Mouse (Mus musculus) hematopoietic stem cell, adult 5-6 weeks (primary cell): ENCODE measurements around the gene Cpne8. TPM values are rescaled to one million over a fixed set of nuclear protein-coding genes. Genes with fewer than 3 reads are reported as not detected.

ENCODE experiments used
- ATAC-seq, 2 experiments: fragments of 125-278 bp in 1 of 2; replicated peaks in 1 of 2; 2 replicates each; pipeline ENCODE4 v1.8.0; 2016 to 2017; ENCODE audit warnings: inconsistent platforms in 2 of 2, mild to moderate bottlenecking in 2 of 2, moderate number of reproducible peaks in 2 of 2, low read depth in 1 of 2, moderate TSS enrichment in 1 of 2; ENCODE audit not compliant: low FRiP score in 2 of 2, poor library complexity in 2 of 2, severe bottlenecking in 2 of 2, insufficient read depth in 1 of 2, low TSS enrichment in 1 of 2
- total RNA-seq: library from RNA; stranded (forward); fragments of 172-1452, 232-1000 nt; gene quantifications from 2 replicates; pipeline ENCODE4 v1.2.3, GENCODE M21; 2017

Cpne8 gene
- 1.5 and 4.3 TPM in 2 replicates for total RNA-seq

DNA sequence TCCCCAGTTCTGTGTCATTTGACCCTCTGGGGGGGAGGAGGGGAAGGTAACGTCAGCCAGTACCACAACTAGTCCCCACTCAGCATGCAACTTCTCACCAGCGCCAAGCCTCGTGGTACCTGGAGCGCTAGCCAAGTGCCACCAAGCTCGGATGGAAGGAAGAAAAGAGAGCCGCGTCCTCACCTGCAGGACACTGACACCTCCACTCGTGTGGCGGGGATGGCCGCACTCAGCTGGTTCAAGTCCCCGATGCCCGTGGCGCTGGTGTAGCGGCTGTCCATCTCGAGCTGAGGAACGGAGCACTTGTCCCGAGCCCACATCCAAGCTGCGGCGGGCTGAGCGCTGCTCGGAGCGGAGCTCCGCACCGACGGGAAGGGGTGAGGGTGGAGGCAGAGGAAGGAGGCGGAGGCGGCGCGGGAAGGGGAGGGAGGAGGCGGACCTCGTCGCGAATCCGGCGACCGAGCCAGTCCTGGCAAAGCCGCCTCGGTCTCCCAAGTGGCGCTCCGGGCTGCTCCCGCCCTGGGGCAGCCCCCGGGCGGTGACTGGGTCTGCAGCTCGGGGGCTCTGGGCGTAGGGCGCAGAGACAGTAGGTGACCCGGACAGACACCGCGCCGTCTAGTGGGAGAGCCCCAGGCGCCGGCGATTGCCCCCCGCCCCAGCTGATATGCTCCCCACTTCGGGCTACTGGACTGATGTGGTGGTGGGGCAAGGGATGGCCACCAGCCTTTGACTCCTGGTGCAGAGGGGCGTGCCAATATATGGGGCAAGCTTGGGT is at the start of gene Cpne8:
TSS of gene Cpne8 (minus strand) at position 448 of the 775 bp plus-strand sequence.
- peak; percentile 70 to 76 for ATAC-seq

DNA sequence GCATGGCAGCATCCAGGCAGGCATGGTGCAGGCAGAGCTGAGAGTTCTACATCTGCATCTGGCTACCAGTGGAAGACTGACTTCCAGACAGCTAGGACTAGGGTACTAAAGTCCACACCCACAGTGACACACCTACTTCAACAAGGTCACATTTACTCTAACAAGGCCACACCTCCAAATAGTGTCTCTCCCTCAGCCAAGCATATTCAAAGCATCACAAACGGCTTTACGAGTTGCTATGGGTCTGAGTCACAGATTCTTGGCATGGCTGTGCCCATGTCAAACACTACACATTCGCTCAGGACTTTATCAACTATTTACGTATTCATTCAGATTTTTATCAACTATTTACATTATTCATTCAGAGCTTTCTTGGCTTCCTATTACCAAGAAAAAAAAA is 38.5 kb upstream of the Cpne8 start:
- ATAC-seq, result no peak

DNA sequence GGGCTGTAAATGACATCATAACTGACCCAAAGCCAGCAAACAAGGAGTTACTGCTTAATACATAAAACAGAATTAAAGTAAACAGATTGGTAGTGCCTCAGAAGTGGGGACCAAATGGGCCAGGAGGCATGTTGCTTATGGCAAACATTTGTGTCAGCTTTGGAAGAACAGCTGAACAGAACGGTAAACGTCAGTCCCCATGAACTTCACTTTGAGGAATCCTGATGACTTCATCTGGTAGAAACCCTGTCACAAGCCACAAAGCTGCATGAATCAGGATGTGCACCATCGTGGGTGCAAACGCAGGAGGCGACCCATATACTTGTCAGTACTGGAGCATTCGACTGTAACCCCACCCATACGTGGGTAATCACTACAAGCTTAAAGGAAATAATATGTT is 30.1 kb upstream of the Cpne8 start:
- ATAC-seq, result no peak

- no peak for ATAC-seq
These were observed 25.1 kb upstream of the Cpne8 start for GRCm38 (mm10) chr15:90704314-90704713.

DNA sequence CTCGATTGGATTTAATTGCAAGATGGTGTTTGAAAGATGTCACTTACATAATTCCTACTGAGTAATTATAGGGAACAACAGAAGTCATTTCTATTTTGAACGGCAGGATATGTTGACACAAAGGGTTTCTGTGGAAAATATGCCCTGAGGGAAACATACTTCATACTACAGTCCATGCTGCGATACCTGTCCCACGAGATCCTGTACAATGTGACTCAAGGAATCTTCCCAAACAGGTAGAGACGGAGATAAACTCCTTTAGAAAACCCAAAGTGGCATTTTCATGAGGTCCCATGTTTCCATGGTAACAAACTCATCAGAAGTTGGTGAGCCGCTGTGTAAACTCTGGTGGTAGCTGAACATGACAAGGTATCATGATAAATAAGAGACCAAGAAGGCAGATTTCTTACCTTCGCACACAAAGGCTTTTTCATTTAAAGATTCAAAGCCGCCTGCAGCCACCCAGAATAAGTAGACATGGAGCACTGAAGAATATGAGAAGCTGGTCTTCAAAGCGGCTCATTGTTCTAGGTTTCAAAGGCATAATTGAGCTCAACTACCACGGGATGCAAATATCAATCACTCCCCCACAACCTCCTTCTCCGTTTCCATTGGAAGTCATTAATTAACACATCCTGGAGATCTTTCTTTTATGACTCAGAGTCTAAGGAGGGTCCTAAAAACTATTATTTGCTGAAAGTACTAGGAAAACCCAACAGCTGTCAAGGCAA is 24.4 kb upstream of the Cpne8 start:
- ATAC-seq, result no peak

DNA sequence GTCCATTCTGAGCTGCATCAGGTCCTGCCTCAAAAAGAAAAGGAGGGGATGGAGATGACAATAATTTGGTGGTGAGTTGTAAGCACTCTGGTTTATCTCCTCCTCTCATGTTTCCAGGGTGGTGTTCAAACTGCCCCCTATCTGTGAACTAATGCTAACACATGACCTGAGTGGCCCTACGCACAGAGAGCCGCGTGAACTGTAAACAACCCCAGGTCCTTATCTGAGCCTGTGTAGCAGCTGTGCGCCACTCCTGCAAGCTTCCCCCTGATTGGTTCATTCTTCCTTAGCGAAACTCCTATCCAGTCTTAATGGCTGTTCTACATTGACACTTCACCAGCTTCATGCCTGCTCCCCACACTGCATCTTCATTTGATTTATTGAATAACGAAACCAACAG is 7.5 kb upstream of the Cpne8 start:
- ATAC-seq, result no peak

GRCm38 (mm10) chr15:90679760-90680579 is 738 bp upstream of the Cpne8 start:
- peak; percentile 84 to 85 for ATAC-seq

- peak; percentile 17 to 45; a peak in 2 of 4 replicates for ATAC-seq
These were observed 744 bp downstream of the Cpne8 start for GRCm38 (mm10) chr15:90678488-90678887.

DNA sequence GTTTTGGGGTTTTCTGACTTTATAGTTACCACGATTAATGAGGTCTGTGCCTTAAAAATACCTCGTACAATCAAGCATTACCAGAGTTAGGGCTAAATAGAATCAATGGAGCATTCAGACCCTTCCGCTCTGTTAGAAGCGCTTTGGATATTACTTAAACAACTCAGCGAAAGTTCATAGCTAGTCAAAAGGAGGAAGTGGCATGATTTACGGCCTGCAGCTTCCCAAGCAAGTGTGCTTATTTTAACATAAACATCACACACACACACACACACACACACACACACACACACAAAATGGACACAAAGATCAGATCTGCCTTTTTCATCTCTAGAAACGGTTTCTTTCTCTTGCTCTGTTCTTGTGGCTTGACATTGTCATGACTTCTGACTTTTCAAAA is 9.7 kb downstream of the Cpne8 start:
- ATAC-seq, result peak; percentile 73 to 88

DNA sequence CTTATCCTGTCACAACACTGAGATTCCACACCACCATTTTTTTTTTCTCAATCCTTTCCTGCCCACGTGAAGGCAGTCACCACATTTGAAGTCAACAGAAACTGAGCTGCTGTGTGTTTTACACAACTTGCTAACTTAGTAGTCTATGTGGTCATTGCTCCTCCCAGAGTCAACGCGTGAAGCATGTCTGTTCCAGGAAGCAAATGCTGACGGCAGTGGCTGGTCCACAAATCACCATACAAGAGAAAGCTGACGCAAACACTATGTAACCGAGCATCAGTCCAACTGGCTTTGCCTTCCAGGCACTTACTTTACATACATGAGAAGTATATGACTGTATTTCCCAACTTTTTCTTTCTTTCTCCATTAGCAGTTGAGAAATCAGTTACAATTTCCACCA is 12.3 kb downstream of the Cpne8 start:
- ATAC-seq, result 0 out of 4 replicates have a peak, but pooled peaks of 1 of the 2 experiments have one; percentile 9

- ATAC-seq, result no peak
These were observed 14.6 kb downstream of the Cpne8 start for GRCm38 (mm10) chr15:90664615-90665014.

- no peak for ATAC-seq
These were observed 15.6 kb downstream of the Cpne8 start for GRCm38 (mm10) chr15:90663631-90664030.

- ATAC-seq, result no peak
These were observed 18.5 kb downstream of the Cpne8 start for GRCm38 (mm10) chr15:90660723-90661122.

DNA sequence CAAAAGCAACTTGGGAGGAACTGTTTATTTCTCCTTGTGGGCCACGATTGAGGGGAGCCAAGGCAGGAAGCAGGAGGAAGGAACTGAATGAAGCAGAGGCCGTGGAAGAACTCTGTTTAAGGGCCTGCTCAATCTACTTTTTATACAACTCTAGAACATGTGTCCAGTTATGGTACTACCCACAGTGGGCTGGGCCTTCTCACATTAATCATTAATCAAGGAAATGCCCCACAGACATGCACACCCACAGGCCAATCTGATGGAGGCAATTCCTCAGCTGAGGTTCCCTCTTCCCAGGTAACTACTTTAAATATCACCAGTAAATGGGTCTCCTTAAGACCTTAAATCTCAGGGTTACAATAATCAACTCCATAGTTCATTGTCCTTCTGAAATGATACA is 21.2 kb downstream of the Cpne8 start:
- ATAC-seq, result no peak

DNA sequence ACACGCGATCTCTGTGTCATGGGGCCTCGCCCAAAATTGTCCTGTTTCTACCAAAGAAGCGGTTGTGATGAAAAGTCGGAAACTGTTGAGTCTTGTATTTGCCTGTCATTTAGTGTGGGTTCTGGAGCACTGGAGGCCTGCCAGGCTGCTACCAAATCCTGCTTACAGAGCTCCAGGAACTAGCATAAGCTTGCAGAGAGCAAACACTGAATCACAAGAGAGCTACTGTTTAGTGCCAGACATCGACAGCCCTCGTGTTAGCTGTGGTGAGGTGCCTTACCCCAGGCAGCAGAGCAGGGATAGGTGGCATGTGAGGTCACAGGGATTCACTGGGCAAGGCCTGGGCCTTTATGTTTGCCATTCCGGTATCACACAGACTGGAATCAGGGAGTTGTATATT is 22.7 kb downstream of the Cpne8 start:
- no peak for ATAC-seq

DNA sequence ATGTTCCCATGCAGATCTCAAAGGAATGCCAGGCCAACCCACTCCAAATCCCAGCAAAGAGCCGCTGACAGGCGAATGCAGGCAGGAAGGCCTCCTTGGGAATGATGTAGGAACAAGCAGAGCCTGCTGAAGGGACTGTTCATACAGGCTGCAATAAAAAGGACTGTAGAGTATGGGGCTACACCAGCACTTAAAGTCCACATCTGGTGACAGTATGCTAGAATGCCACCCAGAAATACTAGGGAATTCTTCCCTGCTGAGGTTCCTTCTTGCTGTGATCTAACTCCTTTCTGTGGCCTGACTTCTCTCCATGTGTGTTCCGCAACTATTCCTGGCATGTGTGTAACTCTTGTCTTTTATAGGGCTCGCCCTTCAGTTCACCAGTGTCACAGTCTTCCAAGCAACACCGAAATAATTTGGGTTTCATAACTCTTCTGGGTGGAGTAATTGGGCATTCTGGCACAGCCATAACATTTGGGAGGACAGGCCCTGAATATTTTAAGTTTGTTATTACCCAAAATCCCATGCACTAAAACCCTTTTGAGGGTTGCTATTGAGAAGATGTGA is 32.1 kb downstream of the Cpne8 start:
- no peak for ATAC-seq

DNA sequence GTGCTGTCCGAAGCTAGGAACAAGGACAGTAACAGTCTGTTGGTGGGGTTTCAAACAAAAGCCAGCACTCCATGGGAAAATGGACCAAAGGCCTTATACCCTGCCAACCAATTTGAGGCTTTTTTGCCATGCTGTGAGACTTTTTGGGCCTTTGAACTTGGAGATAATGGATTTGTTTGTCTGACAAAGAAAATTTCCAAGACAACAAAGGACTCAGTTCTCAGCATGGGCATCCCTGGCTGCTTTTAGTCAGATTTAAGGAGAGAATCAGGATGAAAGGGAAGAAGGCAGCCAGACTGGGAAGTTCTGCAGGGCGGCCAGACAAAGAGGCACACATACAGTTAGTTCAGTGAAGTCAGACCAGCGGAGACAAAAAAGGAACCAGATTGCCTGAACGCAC is 32.9 kb downstream of the Cpne8 start:
- no peak for ATAC-seq

GRCm38 (mm10) chr15:90645828-90646227 is 33.4 kb downstream of the Cpne8 start:
- ATAC-seq, result no peak
